Mouse (Mus musculus): Measurements from ENCODE around the gene Fbxo11.
"Not testable (repeated sequence)": the region's sequence is repeated elsewhere in the genome, so short reads cannot be mapped to it uniquely, and the experiment has no call there.

Fbxo11 gene

GRCm38 (mm10) chr17:88067202-88067901, 2.3 kb upstream of the Fbxo11 start:
- DNase-seq (ENCODE audit: low spot score): no peak

- no peak for DNase-seq (ENCODE audit: low spot score)
These were observed 1.7 kb upstream of the Fbxo11 start for GRCm38 (mm10) chr17:88066799-88067198.

DNA sequence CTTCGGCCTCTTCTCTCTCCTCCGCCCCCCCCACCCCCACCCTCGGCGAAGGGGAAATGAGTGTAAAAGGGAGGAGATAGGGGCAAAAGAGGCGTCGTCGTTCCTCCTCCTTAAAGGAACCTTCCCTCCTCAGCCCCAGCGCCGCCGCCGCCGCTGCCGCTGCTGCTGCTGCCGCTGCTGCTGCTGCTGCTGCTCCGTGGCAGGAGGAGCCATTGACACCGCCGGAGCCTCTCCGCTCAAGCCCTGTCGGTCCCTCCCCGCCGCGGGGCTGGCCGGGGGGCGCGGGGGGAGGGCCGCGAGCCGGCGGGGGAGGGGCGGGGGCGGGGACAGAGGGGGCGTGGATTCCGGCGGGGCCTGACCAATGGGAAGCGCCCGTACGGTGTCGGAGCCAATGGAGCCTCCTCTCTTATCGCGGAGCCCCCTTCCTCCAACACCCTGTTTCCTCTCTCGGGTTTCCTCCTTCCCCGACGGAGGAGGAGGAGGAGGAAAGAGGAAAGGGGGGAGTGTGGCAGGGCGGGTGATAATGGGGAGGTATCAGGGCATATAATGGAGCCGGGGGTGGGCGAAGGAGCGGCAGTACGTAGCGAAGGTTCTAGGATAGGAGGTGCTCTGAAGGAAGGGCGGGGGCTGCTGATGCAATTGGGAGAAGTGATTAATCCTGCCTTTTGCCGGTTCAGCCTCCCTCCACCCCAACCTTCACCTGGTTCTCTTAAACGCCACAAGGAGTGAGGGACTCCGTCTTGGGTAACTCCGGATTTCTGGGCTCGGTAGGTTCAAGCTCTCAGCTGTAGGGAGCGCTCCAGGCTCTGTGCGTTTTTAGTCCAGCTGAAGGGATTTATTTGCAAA, 933 bp upstream of the Fbxo11 start:
- DNase-seq (ENCODE audit: low spot score): peak; percentile 80

DNA sequence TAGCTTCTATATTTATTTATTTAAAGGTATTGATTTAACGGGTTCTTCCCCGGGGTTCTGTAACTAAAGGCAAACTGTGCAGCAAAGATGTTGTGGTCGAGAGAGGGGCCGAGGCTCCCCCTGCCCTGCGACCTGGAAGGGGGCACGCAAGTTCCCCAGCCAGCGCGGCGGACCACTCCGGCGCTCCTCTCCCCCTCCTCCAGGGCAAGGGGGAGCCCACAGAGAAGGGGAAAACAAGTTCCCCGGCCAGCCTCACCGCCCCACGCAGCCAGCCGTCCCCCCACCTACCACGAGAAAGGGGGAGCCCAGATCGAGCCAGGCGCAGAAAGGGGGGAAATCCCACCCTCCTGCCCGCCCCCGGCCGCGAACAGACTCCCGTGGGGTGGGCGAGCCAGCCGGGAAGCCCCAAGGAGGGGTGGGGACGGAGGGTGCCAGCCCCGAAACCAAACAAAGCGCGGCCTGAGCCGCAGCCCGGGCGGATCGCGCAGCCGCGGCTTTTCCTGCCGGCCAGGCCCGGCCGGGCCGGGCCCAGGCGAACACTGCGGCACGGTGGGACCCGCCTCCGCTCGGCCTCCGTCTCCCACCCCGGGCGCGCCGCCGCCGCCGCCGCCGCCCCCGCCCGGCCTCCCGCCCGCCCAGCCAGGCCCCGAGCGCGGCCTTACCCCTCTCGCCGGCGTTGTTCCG, 602 bp downstream of the Fbxo11 start:
- DNase-seq (ENCODE audit: low spot score): no peak

GRCm38 (mm10) chr17:88063980-88064346, 1.1 kb downstream of the Fbxo11 start:
- DNase-seq (ENCODE audit: low spot score): peak; percentile 36

DNA sequence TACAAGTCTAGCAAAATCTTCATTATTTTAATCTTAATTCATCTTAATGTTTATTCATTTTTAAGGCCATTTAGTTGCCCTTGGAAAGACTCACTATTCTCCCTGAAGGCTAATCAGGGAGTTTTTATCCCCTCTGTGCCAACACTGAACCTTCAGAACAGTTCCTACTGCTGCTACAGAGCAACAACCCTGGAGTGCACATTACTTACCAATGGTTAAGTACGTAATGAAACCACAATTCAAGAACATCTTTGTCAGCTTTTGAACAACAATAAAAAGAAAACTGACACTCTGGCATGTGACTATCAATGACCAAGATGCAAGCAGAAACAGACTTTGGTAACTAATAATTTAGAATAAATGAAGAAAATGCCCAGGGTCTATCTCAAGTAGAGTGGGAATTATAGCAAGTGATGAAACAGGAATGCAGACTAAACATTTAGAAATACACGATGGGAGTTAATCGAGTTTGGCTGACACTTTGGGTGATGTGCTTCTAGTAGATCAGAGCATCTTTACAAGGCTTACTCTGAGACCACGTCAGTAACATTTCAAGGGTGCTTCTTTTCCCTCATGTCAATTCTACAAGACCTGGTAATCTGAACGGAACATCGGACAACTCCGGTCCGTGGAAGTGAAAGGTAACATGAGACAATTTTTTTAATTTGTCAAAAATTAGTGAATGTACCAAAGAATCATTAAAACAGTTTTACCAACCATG, 2.1 kb downstream of the Fbxo11 start:
- DNase-seq (ENCODE audit: low spot score): no peak

DNA sequence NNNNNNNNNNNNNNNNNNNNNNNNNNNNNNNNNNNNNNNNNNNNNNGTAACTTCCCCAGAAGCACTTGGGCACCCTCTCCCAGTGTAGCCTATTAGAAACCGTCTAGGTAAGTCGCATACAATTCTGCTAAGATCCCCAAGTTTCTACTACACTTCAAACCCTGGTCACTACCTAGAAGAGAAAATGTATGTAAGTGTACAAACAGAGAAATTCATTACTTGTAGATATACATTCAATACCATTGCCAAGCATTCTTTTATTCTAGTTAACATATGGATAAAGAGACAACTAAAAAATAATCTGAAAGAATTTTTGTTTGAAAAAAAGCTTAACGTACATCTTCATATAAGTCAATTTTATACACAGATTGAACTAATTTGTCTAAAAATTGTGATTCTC, 3.1 kb downstream of the Fbxo11 start:
- no peak for DNase-seq (ENCODE audit: low spot score)

DNA sequence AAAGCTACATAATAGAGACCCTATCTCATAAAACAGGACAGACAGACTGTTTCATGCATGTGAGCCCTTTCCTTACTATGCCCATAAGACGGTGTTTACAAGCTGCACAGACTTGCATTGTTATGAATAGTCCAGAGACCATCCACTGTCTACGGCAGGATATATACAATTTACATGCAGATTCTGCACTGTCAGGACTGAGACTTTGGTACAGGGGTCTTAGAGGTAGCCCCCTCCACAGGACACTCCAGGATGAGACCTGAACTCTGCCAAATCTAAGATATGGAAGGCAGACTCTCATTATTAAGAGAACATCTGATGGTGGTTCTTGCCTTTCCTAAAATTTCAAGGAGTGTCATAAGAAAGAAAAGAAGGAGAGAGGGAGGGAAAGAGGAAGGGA, 6.8 kb downstream of the Fbxo11 start:
- no peak for DNase-seq (ENCODE audit: low spot score)

- DNase-seq (ENCODE audit: low spot score): no peak
These were observed 7.2 kb downstream of the Fbxo11 start for GRCm38 (mm10) chr17:88057846-88058245.

- DNase-seq (ENCODE audit: low spot score): no peak
These were observed 13.4 kb downstream of the Fbxo11 start for GRCm38 (mm10) chr17:88051679-88052078.

- no peak for DNase-seq (ENCODE audit: low spot score)
These were observed 14.2 kb downstream of the Fbxo11 start for GRCm38 (mm10) chr17:88050892-88051291.

GRCm38 (mm10) chr17:88050318-88050717, 14.8 kb downstream of the Fbxo11 start:
- no peak for DNase-seq (ENCODE audit: low spot score)

- no peak for DNase-seq (ENCODE audit: low spot score)
These were observed 22.7 kb downstream of the Fbxo11 start for GRCm38 (mm10) chr17:88042099-88043086.

- DNase-seq (ENCODE audit: low spot score): no peak
These were observed 24.3 kb downstream of the Fbxo11 start for GRCm38 (mm10) chr17:88040810-88041209.

GRCm38 (mm10) chr17:88034418-88034817, 30.7 kb downstream of the Fbxo11 start:
- no peak for DNase-seq (ENCODE audit: low spot score)

GRCm38 (mm10) chr17:88031755-88032154, 33.3 kb downstream of the Fbxo11 start:
- no peak for DNase-seq (ENCODE audit: low spot score)

DNA sequence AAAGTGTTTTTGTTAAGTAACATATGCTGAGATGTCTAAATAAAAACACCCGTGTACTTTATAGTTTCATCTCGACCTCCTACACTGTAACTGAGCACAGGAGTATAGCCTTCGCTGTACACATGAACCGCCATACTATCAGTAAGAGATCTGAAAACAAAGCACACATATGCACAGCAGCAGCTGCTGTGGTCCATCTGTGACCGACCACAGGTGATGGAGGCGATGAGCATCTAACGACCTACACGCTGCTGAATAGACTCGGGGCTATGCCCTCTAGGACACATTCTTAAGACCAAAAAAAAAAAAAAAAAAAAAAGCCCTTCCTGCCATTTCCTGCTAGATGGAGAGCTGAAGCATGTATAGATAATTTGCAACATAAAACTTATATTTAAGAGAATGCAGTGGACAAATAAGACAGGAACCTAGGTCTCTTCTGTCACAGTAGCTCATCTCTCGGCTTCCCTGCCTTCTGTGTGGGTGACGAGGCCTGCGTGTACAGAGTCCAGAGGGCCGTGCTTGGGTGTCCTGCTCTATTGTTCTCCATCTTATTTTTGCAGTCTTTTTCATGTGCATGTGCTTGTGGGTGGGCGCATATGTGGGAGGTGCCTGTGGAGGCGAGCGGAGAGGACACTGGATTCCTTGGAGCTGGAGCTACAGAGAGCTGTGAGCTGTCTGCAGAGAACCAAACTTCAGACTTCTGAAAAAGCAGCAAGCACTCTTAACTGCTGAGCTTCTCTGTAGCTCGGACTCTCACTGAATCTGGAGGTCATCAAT, 35.7 kb downstream of the Fbxo11 start:
- DNase-seq (ENCODE audit: low spot score): no peak

GRCm38 (mm10) chr17:88025227-88025626, 39.9 kb downstream of the Fbxo11 start:
- peak; percentile 40 for DNase-seq (ENCODE audit: low spot score)

DNA sequence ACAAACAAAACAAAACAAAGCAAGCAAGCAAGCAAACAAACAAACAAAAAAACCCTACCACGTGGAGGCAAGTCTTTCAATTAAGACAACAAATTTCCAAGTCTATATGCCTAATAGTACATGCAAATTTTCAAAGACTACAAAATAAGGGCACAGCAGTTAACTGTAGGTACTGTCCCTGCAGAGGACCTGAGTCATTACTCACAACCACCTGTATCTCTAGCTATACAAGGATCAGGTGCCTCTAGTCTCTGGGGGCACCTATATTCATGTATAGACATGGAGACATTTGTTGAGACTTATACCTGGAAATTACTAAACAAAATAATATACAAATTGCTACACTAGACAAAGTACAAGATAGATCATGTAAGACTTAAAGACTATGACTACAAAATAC, 41.2 kb downstream of the Fbxo11 start:
- no peak for DNase-seq (ENCODE audit: low spot score)

DNA sequence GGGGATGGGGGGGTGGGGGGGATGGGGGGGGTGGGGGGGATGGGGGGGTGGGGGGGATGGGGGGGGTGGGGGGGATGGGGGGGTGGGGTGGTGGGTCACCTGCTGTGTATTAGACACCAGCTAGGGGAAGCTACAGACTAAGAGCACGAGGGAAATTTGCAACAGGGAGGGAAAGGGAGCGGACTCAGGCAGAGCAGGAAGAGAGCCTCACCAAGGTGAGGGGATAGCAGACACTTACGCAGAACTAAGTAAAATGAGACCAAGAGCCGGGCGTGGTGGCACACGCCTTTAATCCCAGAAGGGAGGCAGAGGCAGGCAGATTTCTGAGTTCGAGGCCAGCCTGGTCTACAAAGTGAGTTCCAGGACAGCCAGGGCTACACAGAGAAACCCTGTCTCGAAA, 49.1 kb downstream of the Fbxo11 start:
- not testable (repeated sequence) for DNase-seq (ENCODE audit: low spot score)
